Mouse (Mus musculus): ENCODE results near the gene Sp4.

Gene Sp4

DNA sequence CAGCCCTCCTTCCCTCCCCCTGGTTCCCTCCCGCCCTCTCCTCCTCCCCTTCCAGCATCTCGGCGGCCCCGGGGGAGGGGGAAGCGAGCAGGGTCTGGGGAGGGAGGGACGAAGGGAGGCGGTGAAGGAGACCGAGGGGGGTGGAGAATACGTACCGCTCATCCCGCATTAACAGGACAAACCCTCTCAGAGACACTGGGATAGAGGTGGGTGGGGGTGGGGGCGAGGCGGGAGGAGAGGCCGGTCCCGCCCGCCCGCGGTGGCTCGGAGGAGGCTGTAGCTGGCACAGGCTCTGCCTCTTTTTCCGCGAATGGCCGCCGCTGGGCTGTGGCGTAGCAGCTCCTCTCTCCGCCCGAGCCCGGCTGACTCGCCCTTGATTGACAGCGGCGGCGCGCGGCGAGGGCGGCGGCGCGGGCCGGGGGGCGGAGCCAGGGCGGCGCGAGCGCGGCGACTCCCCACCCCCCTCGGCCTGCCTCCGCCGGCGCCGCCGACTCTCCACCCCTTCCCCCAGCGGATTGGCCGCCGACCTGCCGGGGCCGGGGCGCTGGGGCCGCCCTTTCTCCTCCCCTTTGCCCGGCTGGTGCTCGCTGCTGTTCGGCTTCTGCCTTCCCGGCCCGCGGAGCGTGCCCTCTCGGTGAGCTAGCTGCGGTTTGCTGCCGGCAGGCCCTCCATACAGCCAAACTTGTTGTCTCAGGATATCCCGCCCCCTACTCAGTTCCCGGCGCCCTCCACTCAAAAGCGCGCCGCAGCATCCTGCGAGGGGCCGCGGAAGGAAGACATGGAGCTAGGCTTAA, at the start of gene Sp4:
Gene Sp4 (minus strand): TSS at position 369 of the 794 bp plus-strand sequence.
- DNase-seq (ENCODE audit: low read depth, low spot score) = peak; percentile 82

DNA sequence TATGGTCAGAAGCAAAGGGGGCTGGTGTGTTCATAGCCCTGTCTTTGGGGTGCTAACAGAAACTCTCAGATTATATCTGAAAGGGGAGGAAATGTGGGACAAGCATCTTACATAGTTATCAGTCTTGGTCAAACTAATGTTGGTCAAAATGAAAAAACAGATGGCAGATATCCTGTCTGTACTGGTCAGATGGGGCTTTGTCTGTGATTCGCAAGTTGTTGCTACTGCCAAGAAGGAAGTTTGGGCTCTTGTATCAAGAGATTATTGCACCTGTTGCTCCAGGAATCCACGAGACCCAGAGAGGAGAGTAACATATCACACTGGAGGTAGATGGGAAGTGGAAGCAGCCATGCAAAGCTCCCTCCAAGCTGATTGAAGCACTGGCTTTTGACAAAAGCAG, 37.9 kb upstream of the Sp4 start:
- no peak for DNase-seq (ENCODE audit: low read depth, low spot score)

DNA sequence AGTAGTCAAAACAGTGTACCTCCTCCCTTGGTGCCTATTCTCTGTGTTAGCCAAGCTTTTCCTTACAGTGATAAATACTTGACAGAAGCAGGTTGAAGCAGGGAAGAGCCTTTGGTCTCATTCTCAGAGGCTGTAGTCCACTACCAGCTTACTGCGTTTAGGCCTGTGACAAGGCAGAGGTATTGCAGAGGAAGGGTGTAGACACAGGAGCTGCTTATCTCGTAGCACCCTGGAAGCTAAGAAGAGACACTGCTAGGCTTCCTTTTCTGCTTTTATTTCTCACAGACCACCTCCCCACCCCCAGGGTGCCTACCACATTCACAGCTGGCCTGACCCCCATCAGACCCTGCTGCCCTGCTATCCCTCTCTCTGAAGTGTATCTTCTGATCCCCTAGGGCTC, 37.0 kb upstream of the Sp4 start:
- DNase-seq (ENCODE audit: low read depth, low spot score) = no peak

DNA sequence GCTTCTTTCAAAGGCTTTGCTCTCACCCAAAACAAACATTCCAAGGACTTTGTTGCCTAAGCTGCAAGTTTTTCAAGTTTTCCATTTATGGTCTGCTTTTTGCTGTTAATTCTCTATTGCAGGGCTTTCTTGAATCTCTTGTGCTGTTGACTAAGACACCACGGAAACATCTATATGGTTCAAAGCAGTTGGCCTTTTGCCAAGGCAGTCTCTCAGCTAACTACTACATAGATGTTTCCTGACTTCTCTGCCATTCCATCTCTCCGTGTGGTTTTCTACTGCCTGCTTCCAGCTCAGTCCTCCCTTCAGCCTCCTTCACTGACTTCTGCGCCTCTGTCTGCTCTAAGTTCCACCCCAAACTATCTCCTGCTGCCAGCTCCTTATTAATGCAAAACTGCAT, 36.1 kb upstream of the Sp4 start:
- no peak for DNase-seq (ENCODE audit: low read depth, low spot score)

DNA sequence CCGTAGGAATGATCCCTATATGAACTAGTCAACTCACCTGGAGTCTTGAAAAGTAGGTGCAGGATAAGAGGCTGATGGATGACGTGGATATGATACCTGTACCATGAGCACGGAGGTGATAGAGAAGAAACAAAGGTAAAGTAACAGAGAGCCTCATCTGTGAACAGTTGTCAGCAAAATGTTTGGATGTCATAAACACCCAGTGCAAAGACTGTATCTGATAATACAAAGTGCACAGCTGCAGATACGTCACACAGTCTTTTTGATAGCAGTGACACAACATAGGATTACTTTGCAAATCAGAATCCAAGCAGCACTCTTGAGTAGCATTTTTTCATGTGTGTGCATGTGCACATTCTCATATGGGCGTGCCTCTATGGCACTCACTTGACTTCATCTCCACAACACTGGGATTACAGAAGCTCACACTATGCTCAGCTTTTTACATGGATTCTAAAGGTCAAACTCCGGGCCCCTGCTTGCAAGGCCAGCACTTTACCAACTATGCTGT, 27.6 kb upstream of the Sp4 start:
- no peak for DNase-seq (ENCODE audit: low read depth, low spot score)

DNA sequence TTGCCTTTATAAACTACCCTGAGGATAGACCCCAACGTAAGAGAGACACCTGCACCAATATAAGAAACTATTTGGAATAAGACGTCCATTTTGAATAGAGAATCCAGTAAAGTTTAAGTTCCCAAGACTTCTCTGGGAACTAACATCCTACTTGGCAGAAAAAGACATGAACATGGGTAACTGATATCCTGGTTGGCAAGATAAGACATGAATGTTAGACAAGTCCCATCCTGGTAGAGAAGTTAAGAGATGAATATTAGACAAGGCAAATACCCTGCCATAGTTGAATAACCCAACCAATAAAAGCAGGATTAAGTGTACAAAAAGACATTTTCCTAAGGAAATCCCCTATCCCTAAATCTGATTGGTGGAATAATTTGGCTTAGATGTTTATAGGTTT, 26.3 kb upstream of the Sp4 start:
- no peak for DNase-seq (ENCODE audit: low read depth, low spot score)

DNA sequence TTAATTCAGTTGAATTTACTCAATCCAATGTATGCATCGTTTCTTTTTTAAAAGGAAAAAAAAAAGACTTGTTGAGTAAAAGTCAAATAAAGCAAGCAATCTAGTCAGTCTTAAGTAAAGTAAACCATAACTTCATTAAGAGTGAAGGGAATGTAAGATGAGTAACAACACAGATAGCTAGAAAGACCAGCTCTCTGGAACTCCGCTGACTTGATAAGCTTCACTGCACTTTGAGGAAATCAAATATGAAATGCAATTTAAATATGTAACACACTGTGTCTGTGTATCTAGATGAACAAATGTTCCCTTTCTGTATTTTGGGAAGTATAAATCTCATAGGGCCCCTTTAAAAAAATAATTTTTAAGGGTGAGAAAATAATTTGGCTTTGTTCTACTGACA, 24.9 kb upstream of the Sp4 start:
- DNase-seq (ENCODE audit: low read depth, low spot score) = no peak

DNA sequence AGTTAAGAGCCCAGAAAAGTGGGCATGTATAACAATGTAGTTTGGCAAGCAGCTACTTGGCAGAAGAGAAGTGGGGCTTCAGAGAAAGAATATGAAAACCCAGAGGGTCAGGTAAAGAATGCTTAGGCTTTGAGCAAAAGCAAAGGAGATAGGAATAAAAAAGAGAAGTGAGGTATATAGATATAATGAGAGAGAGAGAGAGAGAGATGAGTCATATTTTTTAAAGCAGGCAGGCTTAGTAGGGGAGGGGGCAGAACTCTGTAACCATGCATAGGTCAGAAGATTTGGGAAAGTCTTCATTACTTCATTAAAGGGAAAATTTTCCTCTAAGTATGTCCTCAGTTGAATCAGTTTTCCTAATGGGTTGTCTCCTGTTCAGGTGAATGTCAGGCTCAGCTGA, 18.8 kb upstream of the Sp4 start:
- DNase-seq (ENCODE audit: low read depth, low spot score) = no peak

DNA sequence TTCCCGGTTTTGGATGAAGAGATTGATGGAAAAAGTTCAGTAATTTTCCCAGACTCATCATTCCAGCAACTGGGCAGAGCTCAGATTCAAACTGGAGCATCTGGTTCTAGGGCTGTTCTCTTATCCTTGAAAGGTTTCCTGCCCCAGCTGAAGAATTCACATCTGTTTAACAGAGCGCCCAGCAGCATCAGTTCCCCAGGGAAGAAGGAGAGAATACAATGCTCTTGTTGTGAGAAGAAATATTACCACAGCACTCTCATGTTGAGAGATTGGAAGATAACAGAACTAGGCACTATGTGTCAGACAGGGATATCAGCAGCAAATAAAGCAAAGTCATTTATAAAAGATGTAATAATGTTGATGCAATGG, 13.2 kb upstream of the Sp4 start:
- DNase-seq (ENCODE audit: low read depth, low spot score) = no peak

DNA sequence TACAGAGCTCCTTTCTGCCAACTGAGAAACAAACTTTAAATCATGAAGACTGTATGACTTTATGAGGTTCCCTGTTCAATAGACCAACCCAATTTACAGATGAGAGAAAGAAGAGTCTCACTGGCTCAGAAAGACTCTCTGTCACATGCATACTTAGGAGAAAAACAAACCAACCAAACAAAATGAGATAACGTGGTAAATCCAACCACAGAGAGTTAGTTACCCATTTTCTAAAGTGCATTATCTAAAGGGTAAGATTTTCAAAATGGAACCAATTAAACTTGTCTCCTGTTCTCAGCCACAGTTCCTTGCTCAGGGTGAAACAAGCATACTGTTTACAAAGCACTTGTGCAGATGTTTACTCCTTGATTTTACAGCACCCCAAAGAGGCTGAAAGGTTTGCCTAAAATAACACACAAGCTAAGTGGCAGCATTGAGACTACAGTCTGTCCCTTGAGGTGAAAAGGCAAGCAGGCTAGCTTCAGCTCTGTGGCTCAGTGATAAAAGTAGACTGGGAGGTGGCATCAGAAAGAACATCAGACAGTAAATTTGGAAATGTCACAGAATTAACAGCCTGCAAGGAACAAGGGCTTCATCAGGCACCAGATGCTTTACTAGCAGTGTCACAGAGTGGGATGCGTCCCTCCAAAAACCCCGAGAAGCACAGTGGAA, 12.7 kb upstream of the Sp4 start:
- DNase-seq (ENCODE audit: low read depth, low spot score) = no peak

DNA sequence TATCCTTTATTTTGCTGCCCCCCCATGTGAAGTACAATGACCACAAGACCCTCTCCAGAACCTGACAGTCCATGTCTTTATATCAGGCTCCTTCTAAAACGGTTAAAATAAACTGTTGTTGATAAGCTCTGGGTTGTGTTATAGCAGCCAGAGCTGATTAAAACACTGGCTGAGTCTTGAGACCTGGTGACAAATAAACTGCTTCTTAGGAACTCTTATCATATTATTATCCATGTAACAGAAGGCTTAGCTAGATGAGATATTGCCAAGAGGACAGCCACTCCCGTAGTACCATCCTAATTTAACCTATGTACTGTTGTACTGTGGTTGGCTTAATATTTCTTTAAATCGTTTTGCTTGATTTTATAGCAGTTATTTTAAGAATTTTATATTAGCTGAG, 2.3 kb upstream of the Sp4 start:
- DNase-seq (ENCODE audit: low read depth, low spot score) = no peak

DNA sequence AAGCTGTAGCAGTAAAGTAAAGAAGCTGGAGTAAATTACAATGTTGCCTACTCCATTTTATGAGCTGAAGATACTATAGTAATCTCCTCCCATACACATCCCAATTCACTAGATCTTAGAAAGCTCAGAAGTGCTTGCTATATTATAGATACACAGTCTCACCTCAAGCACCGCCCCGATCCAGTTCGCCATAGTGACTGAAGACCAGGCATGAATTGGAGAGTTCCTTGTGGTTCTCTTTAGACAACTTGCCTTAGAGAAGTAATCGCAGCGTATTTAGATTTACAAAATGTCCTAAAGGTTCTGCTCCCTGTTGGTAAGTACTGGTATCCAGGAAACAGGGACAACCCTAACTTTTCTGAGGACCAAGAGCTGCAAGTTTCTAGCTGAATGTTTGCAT, 1.8 kb upstream of the Sp4 start:
- no peak for DNase-seq (ENCODE audit: low read depth, low spot score)

DNA sequence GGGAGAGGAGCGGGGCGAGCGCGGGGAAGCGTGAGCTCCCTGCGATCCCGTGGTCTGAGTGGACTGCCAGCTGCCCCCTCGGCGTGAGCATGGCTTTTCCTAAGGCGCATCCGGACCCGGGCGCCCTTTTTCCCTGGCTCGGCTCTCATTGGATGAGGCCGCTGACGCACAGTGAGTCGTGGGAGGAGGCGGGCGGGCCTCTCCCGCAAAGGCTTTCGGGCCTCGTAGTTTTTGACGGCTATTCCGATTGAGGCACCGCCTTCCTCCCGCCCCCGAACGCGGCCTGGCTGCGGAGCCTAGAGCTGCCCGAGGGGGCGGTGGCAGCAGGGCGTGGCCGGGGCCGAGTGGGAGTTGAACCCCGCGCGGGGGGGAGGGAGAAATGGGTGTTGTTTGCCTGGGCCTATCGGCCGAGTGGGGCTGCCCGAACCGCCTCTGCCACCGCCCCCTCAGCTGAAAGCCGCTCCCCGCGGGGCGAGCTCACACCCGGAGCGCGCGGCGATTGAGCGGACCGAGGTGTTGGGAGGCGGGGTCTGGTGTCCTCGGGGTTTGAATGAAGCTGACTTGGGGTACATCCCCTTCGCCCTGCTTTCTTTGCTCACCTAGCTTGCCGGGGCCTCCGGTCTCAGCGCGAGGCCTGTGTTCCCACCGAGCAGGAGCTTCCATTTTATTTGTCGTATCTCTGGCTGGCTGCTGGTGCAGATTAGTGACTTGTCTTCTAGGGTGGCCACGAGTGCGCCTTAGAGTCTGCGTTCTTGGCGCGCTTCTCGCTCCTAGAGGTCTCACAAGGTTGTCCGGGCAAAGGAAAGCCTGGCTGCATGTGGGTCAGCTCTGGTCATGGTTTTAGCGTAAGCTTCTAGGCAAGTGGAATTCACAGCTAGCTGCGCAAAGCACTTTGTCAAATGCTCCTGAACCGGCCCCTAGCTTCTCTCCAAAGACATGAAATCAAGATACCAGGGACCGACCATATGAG, 911 bp upstream of the Sp4 start:
- peak; percentile 97 for DNase-seq (ENCODE audit: low read depth, low spot score)

DNA sequence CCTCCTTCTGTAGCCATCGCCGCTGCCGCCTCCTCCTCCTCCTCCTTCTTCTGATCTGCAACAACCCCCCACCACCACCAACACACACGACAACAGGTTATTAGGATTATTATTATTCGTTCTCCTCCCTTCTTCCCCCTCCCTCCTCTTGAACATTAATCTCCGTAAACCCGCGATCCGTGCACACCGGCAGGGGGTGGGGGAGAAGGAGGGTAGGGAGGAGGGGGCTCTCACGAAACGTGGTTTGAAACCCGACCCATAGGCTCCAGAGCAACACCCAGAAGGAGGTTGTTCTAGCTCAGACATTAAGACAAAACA, 527 bp downstream of the Sp4 start:
- DNase-seq (ENCODE audit: low read depth, low spot score) = no peak

DNA sequence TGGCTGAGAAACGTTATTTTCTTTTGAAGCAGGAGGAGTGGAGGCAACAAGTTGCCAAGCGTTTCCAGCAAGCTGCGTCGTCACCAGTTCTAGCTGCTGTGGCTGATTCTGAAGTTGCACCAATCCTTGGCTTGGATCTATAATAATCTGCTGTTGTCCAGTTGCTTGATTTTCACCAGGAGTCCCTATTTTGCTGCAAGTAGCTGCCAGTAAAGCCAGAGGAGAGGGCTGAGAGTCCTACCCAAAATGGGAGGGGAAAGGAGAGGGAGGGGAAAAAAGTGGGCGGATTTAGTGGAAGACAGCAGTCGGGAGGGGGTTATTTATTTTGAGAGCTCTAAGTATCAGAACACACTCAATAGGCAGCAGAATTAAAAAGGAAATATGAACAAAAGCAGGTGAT, 1.3 kb downstream of the Sp4 start:
- no peak for DNase-seq (ENCODE audit: low read depth, low spot score)

DNA sequence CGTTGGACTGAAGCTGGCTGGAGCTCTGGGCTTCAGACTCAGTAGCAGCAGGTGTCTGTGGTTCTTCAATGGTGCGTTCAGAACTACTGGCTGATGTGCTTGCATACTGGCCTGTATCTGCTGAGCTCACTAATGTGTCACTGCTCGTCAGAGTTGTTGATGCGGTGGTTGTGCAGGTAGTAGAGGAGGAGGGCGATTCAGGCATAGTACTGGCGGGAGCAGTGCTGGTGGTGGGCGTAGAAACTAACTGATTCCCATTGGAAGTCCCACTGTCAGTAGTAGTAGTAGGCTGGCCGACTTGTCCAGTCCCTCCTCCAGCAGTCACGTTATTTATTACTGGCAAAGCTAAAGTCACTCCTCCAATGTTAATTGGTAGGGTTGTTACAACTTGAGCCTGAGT, 2.1 kb downstream of the Sp4 start:
- no peak for DNase-seq (ENCODE audit: low read depth, low spot score)

DNA sequence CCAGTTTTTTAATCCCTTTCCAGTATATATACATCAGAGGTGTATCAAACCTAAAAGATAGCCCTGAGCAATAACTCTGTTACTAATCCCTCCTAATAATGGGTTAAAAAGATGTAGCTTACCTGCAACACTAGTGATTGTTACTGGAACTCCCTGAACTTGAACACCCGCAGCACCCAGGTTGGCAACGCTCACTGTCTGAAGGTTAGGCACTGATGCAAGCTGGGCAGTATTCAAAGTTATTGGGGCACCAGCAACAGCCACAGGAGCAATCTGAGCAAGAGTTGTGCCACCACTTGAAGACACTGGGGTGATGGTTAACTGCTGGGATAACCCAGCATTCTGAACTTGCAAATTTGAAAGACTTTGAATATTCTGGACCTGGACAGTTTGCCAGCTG, 2.7 kb downstream of the Sp4 start:
- DNase-seq (ENCODE audit: low read depth, low spot score) = no peak

DNA sequence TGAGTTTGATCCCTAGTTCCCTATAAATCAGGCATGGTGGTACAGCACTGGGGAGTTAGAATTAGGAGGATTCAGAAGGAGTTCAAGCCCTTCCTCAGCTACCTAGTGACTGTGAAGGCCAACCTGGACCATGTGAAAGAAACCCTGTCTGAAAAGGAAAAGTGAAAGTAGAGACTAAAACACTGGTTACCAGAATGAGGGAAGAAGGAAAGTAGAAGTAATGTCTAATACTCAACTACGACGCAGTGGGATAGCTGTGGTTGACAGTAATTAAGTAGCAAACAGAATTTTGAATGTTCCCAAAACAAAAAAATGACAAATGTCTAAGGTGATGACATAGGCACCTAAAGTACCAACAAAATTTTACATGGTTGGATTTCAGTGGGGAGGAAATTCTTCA, 5.0 kb downstream of the Sp4 start:
- DNase-seq (ENCODE audit: low read depth, low spot score) = no peak

DNA sequence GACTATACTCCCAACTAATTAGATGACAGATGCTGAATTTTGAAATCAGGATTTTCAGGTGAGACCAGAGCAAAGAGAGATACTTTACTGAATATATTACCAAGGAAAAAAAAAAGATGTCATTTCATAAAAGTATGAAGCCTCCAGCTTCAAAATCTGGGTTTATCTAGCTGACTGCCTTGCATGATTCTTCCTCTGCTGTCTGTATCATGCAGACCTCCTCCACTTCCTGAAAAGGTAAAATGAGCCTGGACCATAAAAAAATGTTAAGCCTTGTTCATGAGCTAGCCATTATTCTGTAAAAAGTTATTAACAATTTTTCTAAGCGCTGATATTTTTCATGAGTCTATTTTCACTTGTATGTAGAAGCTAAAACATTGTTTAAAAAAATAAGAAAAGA, 5.4 kb downstream of the Sp4 start:
- no peak for DNase-seq (ENCODE audit: low read depth, low spot score)

DNA sequence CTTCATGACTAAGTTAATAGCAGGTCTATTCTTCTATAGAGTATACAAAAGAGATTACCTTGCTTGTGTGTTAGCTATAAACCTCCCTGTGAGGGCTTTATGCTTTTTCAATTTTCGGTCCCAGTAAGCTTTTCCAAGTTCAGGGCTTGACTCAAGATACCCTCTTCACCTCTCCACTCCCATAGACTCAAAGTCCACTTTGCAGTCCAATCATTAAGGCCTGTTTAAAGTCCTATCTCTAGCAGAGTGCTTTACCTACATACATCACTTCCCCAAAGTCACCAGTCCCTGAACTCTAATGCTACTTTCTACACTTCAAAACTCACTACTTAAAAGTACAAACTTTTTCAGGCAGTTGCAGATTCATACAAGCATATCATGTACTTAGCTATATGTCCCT, 12.3 kb downstream of the Sp4 start:
- DNase-seq (ENCODE audit: low read depth, low spot score) = no peak

DNA sequence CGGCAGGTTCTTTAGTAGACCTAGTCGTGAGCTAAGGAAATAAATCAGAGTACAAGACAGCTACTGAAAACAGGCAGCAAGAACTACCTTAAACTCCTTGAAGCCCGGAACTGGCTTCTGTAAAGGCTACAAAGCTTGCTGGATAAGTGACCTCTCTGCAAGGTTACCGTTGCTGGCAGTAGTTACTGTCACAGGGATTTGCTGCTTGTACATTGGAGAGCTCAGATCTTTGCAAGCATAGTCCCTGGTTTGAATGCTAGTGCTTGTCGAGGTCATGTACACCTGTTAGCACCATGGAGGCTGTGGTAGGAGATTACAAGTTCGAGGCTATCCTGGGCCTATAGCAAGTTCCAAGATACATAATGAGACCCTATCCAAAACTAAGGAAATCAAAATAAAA, 16.1 kb downstream of the Sp4 start:
- DNase-seq (ENCODE audit: low read depth, low spot score) = no peak

DNA sequence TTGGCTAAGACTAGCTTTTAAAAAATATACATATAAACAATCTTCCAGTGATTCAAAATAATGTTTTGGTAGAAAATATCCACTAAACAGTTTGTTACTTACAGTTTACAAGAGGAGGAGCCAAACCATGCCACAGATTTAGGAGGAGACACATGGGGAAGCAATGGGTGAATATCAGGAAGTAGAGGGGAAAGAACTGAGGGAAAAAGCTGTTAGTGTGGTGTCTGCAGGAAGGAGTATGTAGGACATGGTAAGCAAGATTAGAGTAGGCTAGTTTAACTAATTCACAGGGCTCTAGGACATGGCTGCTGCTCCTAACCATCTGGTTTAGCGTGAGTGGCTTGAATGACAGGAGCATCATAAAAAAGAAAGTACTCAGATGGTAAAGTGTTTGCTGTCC, 19.3 kb downstream of the Sp4 start:
- DNase-seq (ENCODE audit: low read depth, low spot score) = no peak
